Mouse (Mus musculus) myocyte (in vitro differentiated cells): ENCODE measurements around the gene Mlx.

Source experiments
- MAX ChIP-seq: IDR thresholded peaks from one replicate; pipeline ENCODE4 v1.6.1; 2011; ENCODE audit warnings: low read depth, mild to moderate bottlenecking, control low read depth
- MYOG ChIP-seq, 3 experiments: IDR thresholded peaks; one replicate each; pipeline ENCODE4 v1.6.1; 2011; ENCODE audit warnings: control low read depth in 2 of 3, low read depth in 2 of 3, mild to moderate bottlenecking in 2 of 3; ENCODE audit not compliant: insufficient read length in 2 of 3, control insufficient read depth in 1 of 3, insufficient read depth in 1 of 3
- POLR2A ChIP-seq: IDR thresholded peaks from one replicate; pipeline ENCODE4 v1.6.1; 2011; ENCODE audit warnings: low read depth, mild to moderate bottlenecking, control low read depth, moderate library complexity; ENCODE audit not compliant: insufficient read length
- SRF ChIP-seq: IDR thresholded peaks from one replicate; pipeline ENCODE4 v1.6.1; 2011; ENCODE audit warnings: low read depth; ENCODE audit not compliant: control insufficient read depth, insufficient read length
- USF1 ChIP-seq: IDR thresholded peaks from one replicate; pipeline ENCODE4 v1.6.1; 2011; ENCODE audit warnings: low read depth, mild to moderate bottlenecking, control low read depth, moderate library complexity

DNA sequence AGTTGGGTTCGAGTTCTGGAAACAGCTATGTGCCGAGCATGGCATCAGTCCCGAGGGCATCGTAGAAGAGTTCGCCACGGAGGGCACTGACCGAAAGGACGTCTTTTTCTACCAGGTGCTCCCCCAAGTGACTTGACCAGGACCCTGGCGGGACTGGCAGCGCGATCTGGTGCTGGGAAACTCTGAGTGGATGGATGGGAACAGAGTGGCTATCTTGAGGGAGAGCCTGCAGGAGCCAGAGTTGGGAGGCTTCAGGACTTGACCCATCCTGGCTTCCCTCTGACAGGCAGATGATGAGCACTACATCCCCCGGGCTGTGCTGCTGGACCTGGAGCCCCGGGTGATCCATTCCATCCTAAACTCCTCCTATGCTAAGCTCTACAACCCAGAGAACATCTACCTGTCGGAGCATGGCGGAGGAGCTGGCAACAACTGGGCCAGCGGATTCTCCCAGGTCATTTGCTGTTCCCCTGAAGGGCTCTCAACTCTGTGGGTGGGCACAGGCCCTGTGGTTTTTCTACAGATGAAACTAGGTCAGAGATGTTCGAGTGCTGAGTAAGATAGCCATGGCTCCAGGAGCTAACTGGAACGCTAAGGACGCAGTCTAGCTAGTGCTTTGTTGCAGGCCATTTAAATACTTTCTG is 33.6 kb downstream of the Mlx start:
- TF ChIP-seq MYOG (IDR thresholded peaks at IDR 0.05; ENCODE audit: control insufficient read depth in 1 of 3, insufficient read depth in 1 of 3, insufficient read length in 2 of 3, low read depth in 2 of 3) (no peak), USF1 (no peak), SRF (no peak), MAX (no peak), POLR2A (no peak)
